Mouse (Mus musculus) intestine, embryonic 15.5 days (tissue): ENCODE results near the gene Atf7. TPM values are rescaled to one million over a fixed set of nuclear protein-coding genes. Genes with fewer than 3 reads are reported as not detected.

Experiments used
- ATAC-seq: fragments of 200-750 bp; cut with Nextera tagmentation; 2 replicates; pipeline ENCODE4 v1.8.0; 2017; ENCODE audit warnings: moderate TSS enrichment, moderate library complexity
- H3K27ac ChIP-seq: fragments of 300-500 bp; sonication (generic); 2 replicates; pipeline ENCODE4 v1.5.1; 2015; ENCODE audit warnings: mild to moderate bottlenecking, inconsistent platforms
- H3K27me3 ChIP-seq: fragments of 300-500 bp; sonication (generic); replicated peaks from 2 replicates; pipeline ENCODE4 v1.6.1; 2015; ENCODE audit warnings: inconsistent platforms
- H3K36me3 ChIP-seq: fragments of 300-500 bp; sonication (generic); 2 replicates; pipeline ENCODE4 v1.6.1; 2015; ENCODE audit warnings: inconsistent platforms
- H3K4me1 ChIP-seq: fragments of 300-500 bp; sonication (generic); replicated peaks from 2 replicates; pipeline ENCODE4 v1.6.1; 2015; ENCODE audit warnings: inconsistent platforms
- H3K4me2 ChIP-seq: fragments of 300-500 bp; sonication (generic); replicated peaks from 2 replicates; pipeline ENCODE4 v1.6.1; 2015; ENCODE audit warnings: mild to moderate bottlenecking, inconsistent platforms
- H3K4me3 ChIP-seq: fragments of 300-500 bp; sonication (generic); replicated peaks from 2 replicates; pipeline ENCODE4 v1.5.1; 2015; ENCODE audit warnings: inconsistent platforms
- H3K9ac ChIP-seq: fragments of 300-500 bp; sonication (generic); 2 replicates; pipeline ENCODE4 v1.6.1; 2015; ENCODE audit warnings: inconsistent platforms
- H3K9me3 ChIP-seq: fragments of 300-500 bp; sonication (generic); 2 replicates; pipeline ENCODE4 v1.6.1; 2016; ENCODE audit warnings: inconsistent platforms
- WGBS: fragments of 180-500 bp; shearing (Covaris S2); methylation state at CpG from one replicate; pipeline ENCODE4 v1.1.7; 2015; 5-methylcytosine and 5-hydroxymethylcytosine counted together
- polyA plus RNA-seq: library from polyadenylated mRNA; unstranded; fragments of >200 nt; fragmentation: Nextera tagmentation; extraction: Ambion mirVana; gene quantifications from 2 replicates; pipeline ENCODE4 v1.2.1, GENCODE M21; 2015

Atf7 gene
- polyA plus RNA-seq, 1 experiment from 2014 or later: 25.9 TPM

DNA sequence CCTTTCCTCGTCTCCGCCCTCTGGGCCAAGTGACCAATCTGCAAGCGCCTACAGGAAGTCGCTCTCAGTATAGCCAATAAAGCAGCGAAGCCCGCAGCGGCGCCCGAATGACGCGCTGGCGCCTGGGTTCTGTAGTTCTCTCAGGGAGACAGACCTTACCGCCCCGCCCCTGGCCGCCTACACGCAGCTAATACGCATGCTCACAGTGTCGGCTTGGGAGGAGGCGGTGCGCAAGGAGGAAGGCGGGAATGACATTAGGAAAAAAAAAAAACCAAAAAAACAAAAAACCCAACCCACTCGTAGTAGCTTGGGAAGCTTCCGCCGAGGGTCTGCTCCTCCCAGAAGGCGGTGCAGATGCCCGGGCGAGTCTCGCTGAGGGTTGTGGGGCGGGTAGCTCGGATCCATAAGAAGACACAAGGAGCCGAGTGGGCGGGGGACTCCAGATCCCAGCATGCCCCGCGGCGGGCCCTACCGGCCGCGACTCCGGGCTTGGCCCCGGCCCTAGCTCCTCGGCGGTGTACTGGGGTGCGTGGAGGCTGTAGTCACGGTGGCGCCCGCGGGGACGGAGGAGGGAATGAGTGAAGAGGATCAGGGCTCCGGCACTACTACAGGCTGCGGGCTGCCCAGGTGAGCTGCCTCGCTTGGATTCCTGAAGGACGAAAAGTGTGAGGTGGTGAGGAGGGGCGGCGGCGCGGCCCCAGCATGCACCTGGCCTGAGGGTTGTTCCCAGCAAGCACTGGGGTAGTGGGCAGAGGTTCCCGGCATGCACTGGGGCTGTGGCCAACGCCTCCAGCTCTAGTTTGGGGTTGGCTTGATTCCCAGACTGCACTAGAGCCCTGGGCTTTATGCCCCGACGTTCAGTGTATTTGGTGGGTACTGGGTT is 107.0 kb downstream of the Atf7 start, which contains the start of gene Tarbp2:
Tarbp2 (plus strand) TSS at position 217 of the 883 bp plus-strand sequence.
- Histone ChIP-seq H3K9me3 (no peaks in the 10 kb centered on the region), H3K4me2 (peak within 1 kb of the TSS; percentile 94), H3K36me3 (peaks cover 10% of the 10 kb centered on the region; the same call in 1 of the 2 replicates), H3K9ac (peak within 1 kb of the TSS; percentile 87), H3K27me3 (no peaks in the 10 kb centered on the region), H3K4me3 (peak within 1 kb of the TSS; percentile 68), H3K27ac (peak within 1 kb of the TSS; percentile 99), H3K4me1 (peaks cover 24% of the 10 kb centered on the region)
- WGBS: under 1% methylated on average over 59 of the region's 60 CpGs
- ATAC-seq: peak; percentile 94

DNA sequence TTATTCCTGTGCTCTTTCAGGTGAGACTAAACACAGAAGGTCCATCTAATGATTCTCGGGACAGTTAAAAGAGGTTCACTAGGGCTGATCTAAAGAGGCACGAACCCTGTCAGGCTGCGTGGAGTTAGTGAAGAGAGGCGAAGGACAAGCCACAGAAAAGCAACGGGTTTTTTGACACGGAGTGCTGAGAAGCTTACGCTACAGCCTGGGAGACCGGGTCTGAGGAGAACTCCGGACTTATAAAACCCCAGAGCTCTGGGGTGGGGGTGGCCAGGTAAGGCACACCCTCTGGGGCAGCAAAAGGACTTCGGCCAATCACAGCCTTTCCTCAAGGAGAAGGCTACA is 107.7 kb downstream of the Atf7 start:
- ATAC-seq: no peak
- Histone ChIP-seq H3K27ac (peak overlapping the region; percentile 85), H3K9me3 (no peaks in the 10 kb centered on the region), H3K27me3 (no peaks in the 10 kb centered on the region), H3K36me3 (peaks cover 10% of the 10 kb centered on the region; the same call in 1 of the 2 replicates), H3K9ac (peak overlapping the region; percentile 64), H3K4me3 (peak overlapping the region; percentile 68), H3K4me2 (peak overlapping the region; percentile 94), H3K4me1 (peaks cover 24% of the 10 kb centered on the region)
- 0% methylated on average over 10 of the region's 10 CpGs for WGBS

- peak within 1 kb of the TSS; percentile 68 for H3K4me3 ChIP-seq
- peak within 1 kb of the TSS; percentile 99 for H3K27ac ChIP-seq
- peak within 1 kb of the TSS; percentile 64 for H3K9ac ChIP-seq
- H3K27me3 ChIP-seq: no peaks in the 10 kb centered on the region
- ATAC-seq: 0 out of 2 replicates have a peak, but pooled peaks have one; percentile 5
- WGBS: under 1% methylated on average over 43 of the region's 43 CpGs
- H3K4me1 ChIP-seq: peaks cover 29% of the 10 kb centered on the region
- 0 out of 2 replicates have a peak, but pooled peaks cover 6% of the 10 kb centered on the region for H3K36me3 ChIP-seq
- peak within 1 kb of the TSS; percentile 94 for H3K4me2 ChIP-seq
- no peaks in the 10 kb centered on the region for H3K9me3 ChIP-seq
Observed at GRCm38 (mm10) chr15:102516728-102517404, 108.4 kb downstream of the Atf7 start, which contains the start of gene Map3k12. Gene Map3k12 (minus strand): TSS chr15:102517064.

GRCm38 (mm10) chr15:102516293-102516692 is 109.0 kb downstream of the Atf7 start:
- peak overlapping the region; percentile 85 for H3K27ac ChIP-seq
- 0 out of 2 replicates have a peak, but pooled peaks cover 3% of the 10 kb centered on the region for H3K36me3 ChIP-seq
- under 1% methylated on average over 12 of the region's 12 CpGs for WGBS
- H3K9me3 ChIP-seq: no peaks in the 10 kb centered on the region
- no peak for ATAC-seq
- peak overlapping the region; percentile 68 for H3K4me3 ChIP-seq
- H3K4me2 ChIP-seq: peak overlapping the region; percentile 94
- H3K27me3 ChIP-seq: no peaks in the 10 kb centered on the region
- peaks cover 35% of the 10 kb centered on the region for H3K4me1 ChIP-seq
- peak overlapping the region; percentile 64 for H3K9ac ChIP-seq

DNA sequence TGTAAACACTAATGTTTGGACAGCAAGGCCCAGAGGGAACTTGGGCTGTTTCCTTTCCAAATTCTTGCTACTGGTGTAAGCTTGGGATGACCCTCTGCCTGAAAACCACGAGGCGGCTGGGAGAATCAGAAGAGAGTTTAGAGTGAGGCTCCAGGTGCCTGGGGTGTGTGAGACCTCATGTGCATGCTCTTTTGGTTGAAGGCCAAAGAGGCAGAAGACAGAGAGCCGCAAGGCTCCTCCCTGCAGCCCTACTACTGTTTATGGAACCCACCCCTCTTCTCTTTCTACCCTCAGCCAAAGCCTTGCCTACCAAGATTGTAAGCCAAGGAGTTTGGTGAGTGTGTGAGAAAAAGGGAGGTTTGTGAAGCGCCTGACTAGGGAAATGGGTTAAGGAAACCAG is 109.5 kb downstream of the Atf7 start:
- no peaks in the 10 kb centered on the region for H3K9me3 ChIP-seq
- no peaks in the 10 kb centered on the region for H3K36me3 ChIP-seq
- H3K4me3 ChIP-seq: peak overlapping the region; percentile 68
- 0 out of 2 replicates have a peak overlapping the region, but pooled peaks have one; percentile 85 for H3K27ac ChIP-seq
- H3K9ac ChIP-seq: peak overlapping the region; percentile 64; the same call in 1 of the 2 replicates
- peaks cover 39% of the 10 kb centered on the region for H3K4me1 ChIP-seq
- 45% methylated on average over 4 of the region's 4 CpGs for WGBS
- ATAC-seq: no peak
- peak overlapping the region; percentile 94 for H3K4me2 ChIP-seq
- H3K27me3 ChIP-seq: no peaks in the 10 kb centered on the region

- H3K36me3 ChIP-seq: no peaks in the 10 kb centered on the region
- H3K27me3 ChIP-seq: no peaks in the 10 kb centered on the region
- H3K27ac ChIP-seq: no peak overlapping the region
- ATAC-seq: no peak
- 89% methylated on average over 2 of the region's 2 CpGs for WGBS
- H3K4me3 ChIP-seq: no peak overlapping the region
- H3K9ac ChIP-seq: no peak overlapping the region
- peak overlapping the region; percentile 94 for H3K4me2 ChIP-seq
- H3K4me1 ChIP-seq: peaks cover 34% of the 10 kb centered on the region
- H3K9me3 ChIP-seq: no peaks in the 10 kb centered on the region
Observed at GRCm38 (mm10) chr15:102515261-102515660, 110.0 kb downstream of the Atf7 start.

GRCm38 (mm10) chr15:102513004-102513403 is 112.3 kb downstream of the Atf7 start:
- Histone ChIP-seq H3K4me3 (no peak overlapping the region), H3K27me3 (no peaks in the 10 kb centered on the region), H3K27ac (no peak overlapping the region), H3K9me3 (no peaks in the 10 kb centered on the region), H3K4me2 (no peak overlapping the region), H3K4me1 (peaks cover 33% of the 10 kb centered on the region), H3K9ac (no peak overlapping the region), H3K36me3 (no peaks in the 10 kb centered on the region)
- 75% methylated on average over 3 of the region's 3 CpGs for WGBS
- no peak for ATAC-seq

GRCm38 (mm10) chr15:102512471-102512870 is 112.8 kb downstream of the Atf7 start:
- peak overlapping the region; percentile 26; the same call in 1 of the 2 replicates for H3K9ac ChIP-seq
- no peak overlapping the region for H3K4me2 ChIP-seq
- no peak overlapping the region for H3K4me3 ChIP-seq
- no peaks in the 10 kb centered on the region for H3K36me3 ChIP-seq
- H3K4me1 ChIP-seq: peaks cover 33% of the 10 kb centered on the region
- H3K27ac ChIP-seq: no peak overlapping the region
- no peaks in the 10 kb centered on the region for H3K9me3 ChIP-seq
- H3K27me3 ChIP-seq: no peaks in the 10 kb centered on the region
- no peak for ATAC-seq

DNA sequence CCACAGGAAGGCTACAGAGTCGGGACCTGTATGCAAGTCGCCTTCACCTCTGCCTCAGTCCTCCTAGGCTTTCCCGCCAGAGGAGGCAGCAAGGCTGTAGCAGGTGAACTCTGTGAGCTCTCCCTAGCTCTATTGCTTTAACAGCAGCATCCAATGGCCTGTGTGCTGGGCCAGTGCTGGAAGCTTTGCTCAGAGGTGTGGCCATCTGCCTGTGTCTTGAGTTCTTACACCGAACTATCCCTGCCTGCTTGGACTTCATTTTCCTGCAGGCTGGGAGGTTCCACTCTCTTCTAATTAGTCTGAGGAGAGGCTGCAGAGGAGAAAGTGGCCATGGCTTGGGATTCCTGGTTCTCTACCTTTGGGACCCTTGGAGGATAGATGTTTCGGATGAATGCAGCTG is 113.3 kb downstream of the Atf7 start:
- H3K4me1 ChIP-seq: peaks cover 33% of the 10 kb centered on the region
- peak overlapping the region; percentile 87; the same call in 1 of the 2 replicates for H3K4me2 ChIP-seq
- WGBS: 49% methylated on average over 5 of the region's 5 CpGs
- 0 out of 2 replicates have a peak overlapping the region, but pooled peaks have one; percentile 66 for H3K27ac ChIP-seq
- no peak overlapping the region for H3K4me3 ChIP-seq
- ATAC-seq: no peak
- H3K9me3 ChIP-seq: no peaks in the 10 kb centered on the region
- no peaks in the 10 kb centered on the region for H3K36me3 ChIP-seq
- peak overlapping the region; percentile 26; the same call in 1 of the 2 replicates for H3K9ac ChIP-seq
- no peaks in the 10 kb centered on the region for H3K27me3 ChIP-seq

DNA sequence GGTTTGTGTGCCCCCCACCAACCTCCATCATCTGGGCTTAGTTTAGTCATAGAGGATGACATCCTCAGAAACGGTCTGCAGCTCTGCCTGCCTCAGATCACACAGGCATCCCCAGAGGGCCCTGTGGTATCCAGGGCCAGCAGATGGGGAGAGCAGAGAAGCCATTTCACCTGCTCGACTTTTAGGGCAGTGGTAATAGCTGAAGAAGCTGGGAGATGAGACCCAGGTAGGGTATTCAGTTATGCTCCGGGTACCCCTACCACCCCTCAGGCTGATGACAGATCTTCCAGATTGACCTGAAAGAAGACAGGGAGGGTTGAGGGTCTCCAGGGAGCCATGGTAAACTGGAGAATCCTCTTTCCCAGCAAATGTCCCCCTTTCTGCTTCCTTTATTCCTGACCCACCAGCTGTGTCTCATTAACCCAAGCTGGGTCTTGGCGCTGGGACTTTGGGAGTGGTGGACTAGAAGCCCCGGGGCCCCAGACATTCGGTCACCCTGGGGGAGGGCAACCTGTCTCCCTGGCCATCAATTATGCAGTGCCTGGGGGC is 113.9 kb downstream of the Atf7 start:
- H3K9ac ChIP-seq: no peak overlapping the region
- peaks cover 32% of the 10 kb centered on the region for H3K4me1 ChIP-seq
- peak overlapping the region; percentile 66; the same call in 1 of the 2 replicates for H3K27ac ChIP-seq
- no peaks in the 10 kb centered on the region for H3K36me3 ChIP-seq
- no peaks in the 10 kb centered on the region for H3K27me3 ChIP-seq
- WGBS: 29% methylated on average over 6 of the region's 6 CpGs
- H3K9me3 ChIP-seq: no peaks in the 10 kb centered on the region
- no peak overlapping the region for H3K4me3 ChIP-seq
- no peak for ATAC-seq
- peak overlapping the region; percentile 87 for H3K4me2 ChIP-seq

DNA sequence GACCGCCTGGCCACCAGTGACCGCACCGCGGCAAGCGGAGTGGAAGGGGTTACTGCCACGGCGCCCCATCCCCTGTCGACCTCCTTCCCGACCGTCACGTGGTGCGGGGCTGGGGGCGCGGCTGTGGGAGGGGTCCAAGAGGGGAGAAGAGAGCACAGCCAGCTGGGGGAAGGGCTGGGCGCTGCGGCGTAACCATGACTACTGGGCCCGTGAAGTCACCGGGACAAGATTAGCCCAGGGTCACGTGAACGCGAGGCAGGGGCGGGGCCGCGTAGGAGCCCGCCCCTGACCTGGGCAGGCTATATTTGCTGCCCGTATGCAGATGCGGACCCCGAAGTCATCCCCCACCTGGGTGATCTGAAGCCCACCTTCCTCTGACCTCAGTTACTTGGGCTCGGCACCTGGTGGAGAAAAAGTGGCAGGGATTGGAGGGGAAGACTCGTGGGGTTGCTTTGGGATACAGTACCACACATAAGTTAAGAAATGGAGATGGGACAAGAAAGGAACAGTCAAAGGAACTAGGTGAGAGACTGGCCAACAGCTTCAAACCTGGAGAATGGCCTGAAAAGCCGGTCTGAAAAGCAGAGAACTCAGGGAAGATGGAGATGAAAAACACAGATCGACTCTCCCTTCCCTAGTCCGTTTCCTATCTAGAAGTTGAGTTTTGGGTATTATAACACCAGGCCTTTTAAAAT is 114.5 kb downstream of the Atf7 start:
- H3K4me3 ChIP-seq: peak overlapping the region; percentile 58
- peak overlapping the region; percentile 87 for H3K4me2 ChIP-seq
- no peaks in the 10 kb centered on the region for H3K36me3 ChIP-seq
- 3% methylated on average over 34 of the region's 34 CpGs for WGBS
- peak; percentile 93 for ATAC-seq
- no peaks in the 10 kb centered on the region for H3K9me3 ChIP-seq
- peaks cover 29% of the 10 kb centered on the region for H3K4me1 ChIP-seq
- no peaks in the 10 kb centered on the region for H3K27me3 ChIP-seq
- peak overlapping the region; percentile 81 for H3K27ac ChIP-seq
- H3K9ac ChIP-seq: peak overlapping the region; percentile 61
